Mouse (Mus musculus) erythroblast, embryonic 14.5 days (primary cell): ENCODE data around the gene Cdc20b. TPM values are rescaled to one million over a fixed set of nuclear protein-coding genes. Genes with fewer than 3 reads are reported as not detected.

Experiments used
- H3K27me3 ChIP-seq: 2 replicates; pipeline ENCODE4 v1.6.1; 2012; ENCODE audit warnings: inconsistent platforms; ENCODE audit not compliant: control insufficient read depth
- H3K36me3 ChIP-seq: 2 replicates; pipeline ENCODE4 v1.6.1; 2012; ENCODE audit warnings: mild to moderate bottlenecking, inconsistent platforms; ENCODE audit not compliant: control insufficient read depth
- H3K4me1 ChIP-seq: 2 replicates; pipeline ENCODE4 v1.6.1; 2012; ENCODE audit warnings: inconsistent platforms; ENCODE audit not compliant: control insufficient read depth
- H3K4me3 ChIP-seq: replicated peaks from 2 replicates; pipeline ENCODE3; 2012; ENCODE audit warnings: moderate library complexity, mild to moderate bottlenecking, inconsistent platforms
- H3K9me3 ChIP-seq: 2 replicates; pipeline ENCODE4 v1.6.1; 2012; ENCODE audit warnings: low read length, inconsistent platforms, mixed read lengths; ENCODE audit not compliant: control insufficient read depth
- GATA1 ChIP-seq: IDR thresholded peaks from 2 replicates; pipeline ENCODE4 v1.6.1; 2012; ENCODE audit warnings: low read length, inconsistent platforms, mixed read lengths
- TAL1 ChIP-seq: IDR thresholded peaks from 3 replicates; pipeline ENCODE4 v1.6.1; 2012; ENCODE audit warnings: low read length, inconsistent platforms, mixed read lengths
- polyA plus RNA-seq: library from polyadenylated mRNA; stranded (reverse); fragments of >175 nt; gene quantifications from 2 replicates; pipeline ENCODE4 v1.2.3, GENCODE M21; 2012

Cdc20b gene
- polyA plus RNA-seq, 1 experiment, result not detected

DNA sequence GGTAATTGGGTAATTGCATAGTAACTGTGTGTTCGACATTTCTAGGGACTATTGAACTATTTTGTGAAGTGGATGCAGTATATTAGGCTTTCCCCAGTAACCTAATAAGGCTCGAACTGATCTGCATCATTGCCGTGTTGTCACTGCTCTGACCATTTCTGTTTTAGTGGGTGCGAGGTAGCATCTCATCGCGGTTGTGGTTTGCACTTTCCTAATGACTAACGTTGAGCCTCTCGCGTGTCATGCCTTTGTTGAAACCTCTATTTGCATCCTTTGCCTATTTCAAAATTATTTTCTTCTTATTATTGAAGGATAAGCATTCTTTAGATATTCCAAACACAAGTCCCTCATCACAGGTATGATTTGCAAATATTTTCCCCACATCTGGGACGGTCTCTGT is 69.8 kb downstream of the Cdc20b start:
- Histone ChIP-seq H3K4me3 (no peak overlapping the region), H3K4me1 (no peaks in the 10 kb centered on the region), H3K36me3 (no peaks in the 10 kb centered on the region), H3K9me3 (no peaks in the 10 kb centered on the region), H3K27me3 (no peaks in the 10 kb centered on the region)
- TF ChIP-seq GATA1 (no peak), TAL1 (no peak)

DNA sequence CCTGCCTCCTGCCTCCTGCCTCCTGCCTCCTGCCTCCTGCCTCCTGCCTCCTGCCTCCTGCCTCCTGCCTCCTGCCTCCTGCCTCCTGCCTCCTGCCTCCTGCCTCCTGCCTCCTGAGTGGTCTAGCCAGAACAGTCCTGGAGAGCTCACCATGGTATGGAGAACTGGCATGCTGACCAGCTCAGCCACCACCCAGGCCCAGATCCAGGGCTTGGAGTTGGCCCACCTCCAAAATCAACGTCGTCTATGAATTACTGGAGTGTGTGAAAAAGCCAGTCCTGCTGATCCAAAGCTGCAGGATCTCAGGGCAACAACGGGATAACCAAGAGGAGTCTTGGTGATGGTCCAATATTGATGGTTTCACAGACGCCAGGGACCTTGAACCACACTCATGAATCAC is 84.1 kb downstream of the Cdc20b start:
- Histone ChIP-seq H3K4me3 (no peak overlapping the region), H3K36me3 (no peaks in the 10 kb centered on the region), H3K9me3 (no peaks in the 10 kb centered on the region), H3K27me3 (no peaks in the 10 kb centered on the region), H3K4me1 (no peaks in the 10 kb centered on the region)
- TF ChIP-seq GATA1 (no peak), TAL1 (no peak)

DNA sequence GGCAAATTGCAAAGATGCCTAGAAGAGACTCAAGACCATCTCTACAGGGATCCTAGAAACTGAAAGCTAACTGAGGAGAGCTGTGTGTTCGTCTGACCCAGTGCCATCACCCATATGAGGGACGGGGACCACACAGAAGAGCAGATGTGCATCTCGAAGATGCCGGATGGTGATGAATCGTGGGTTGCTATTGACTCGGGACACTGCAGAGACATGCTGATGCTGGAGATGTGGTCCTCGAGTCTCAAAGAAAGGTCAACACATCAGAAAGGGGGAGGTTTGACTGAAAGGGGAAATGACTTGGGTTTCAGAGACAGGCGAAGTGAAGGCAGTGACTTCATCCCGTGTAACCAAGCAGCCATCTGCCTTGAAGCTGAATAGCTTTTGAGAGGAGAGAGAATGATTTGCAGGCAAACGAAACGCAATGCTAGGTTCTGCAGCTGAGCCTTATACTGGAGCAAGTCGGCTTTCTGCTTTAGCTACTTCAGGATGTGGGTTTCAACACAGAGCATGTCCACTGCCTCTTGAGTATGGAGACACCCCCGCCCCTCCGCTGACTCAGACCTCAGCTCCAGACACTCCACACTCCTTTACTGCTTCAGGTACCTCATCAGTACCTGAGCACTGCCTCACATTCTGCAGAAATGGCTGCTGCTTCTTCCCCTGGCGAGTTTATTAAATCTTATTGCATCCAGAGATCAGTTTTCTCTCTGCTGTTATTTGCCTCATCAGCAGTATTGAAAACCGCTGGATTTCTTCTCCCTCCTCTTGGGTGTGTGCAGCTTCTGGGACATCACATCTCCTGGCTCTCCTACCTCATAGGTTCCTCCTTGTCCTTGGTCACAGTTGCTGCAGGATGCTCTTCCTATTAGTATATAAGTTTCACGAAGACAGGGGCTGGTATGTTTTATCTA is 85.7 kb downstream of the Cdc20b start:
- Histone ChIP-seq H3K4me1 (no peaks in the 10 kb centered on the region), H3K9me3 (no peaks in the 10 kb centered on the region), H3K27me3 (no peaks in the 10 kb centered on the region), H3K36me3 (no peaks in the 10 kb centered on the region), H3K4me3 (no peak overlapping the region)
- TF ChIP-seq TAL1 (no peak), GATA1 (no peak)

DNA sequence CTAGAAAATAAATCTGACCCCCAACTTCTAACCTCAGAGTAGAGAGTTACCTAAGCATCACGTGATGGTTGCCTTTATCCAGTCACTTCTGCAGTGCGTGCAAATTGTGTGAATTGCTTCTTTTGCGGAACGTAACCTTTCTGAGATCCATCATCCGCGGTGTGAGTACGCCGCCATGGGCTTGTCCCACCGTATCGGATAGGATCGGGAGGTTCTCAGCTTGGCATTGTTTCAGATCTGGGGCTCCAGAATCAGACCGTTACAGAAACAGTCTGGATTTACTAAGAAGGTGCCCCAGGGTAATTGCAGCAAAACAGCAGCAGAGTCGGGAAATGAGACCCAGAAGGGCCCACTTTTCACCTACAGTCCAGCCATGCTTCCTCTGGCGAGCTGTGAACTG is 86.4 kb downstream of the Cdc20b start:
- Histone ChIP-seq H3K4me1 (no peaks in the 10 kb centered on the region), H3K27me3 (no peaks in the 10 kb centered on the region), H3K9me3 (no peaks in the 10 kb centered on the region), H3K4me3 (no peak overlapping the region), H3K36me3 (no peaks in the 10 kb centered on the region)
- no peak for TF ChIP-seq TAL1
- no peak for TF ChIP-seq GATA1

DNA sequence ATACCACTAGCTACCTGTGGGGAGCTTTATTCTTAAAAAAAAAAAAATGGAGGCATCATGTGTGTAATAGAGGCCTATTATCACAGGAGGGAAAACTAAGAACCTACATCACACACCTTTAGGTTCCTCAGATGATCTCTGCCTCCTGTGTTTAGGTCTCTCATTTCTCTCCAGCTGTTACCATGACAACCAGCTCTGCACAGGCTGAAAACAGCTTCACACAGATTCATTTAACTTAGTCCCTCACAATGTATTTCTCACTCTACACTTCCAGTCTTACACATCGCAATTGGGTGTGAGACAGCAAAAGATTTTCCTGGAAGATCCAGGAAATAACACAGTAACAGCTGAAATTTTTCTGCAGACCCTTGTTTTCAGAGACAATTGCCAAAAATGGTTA is 95.1 kb downstream of the Cdc20b start:
- Histone ChIP-seq H3K27me3 (no peaks in the 10 kb centered on the region), H3K36me3 (no peaks in the 10 kb centered on the region), H3K4me1 (no peaks in the 10 kb centered on the region), H3K4me3 (no peak overlapping the region), H3K9me3 (no peaks in the 10 kb centered on the region)
- TF ChIP-seq GATA1 (no peak), TAL1 (no peak)

DNA sequence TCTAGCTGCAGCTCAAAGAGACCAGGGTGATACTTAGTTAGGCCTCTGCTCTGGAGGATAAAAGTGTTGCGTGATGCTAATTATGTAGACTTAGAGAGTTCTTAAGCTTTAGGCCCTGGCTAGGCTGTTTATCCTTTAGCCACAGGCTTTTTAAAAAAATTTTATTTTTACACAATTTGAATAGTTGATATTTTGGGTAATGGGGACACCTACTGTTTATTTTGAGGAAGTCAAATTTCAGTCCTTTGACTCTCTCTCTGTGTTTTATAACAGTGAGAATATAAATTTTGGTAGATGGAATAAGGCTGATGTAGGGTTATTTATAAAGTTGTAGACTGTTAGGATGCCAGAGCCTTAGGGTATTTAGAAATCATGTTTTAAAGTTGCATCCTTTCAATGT is 104.7 kb downstream of the Cdc20b start:
- Histone ChIP-seq H3K9me3 (no peaks in the 10 kb centered on the region), H3K27me3 (no peaks in the 10 kb centered on the region), H3K4me3 (no peak overlapping the region), H3K4me1 (no peaks in the 10 kb centered on the region), H3K36me3 (no peaks in the 10 kb centered on the region)
- TF ChIP-seq TAL1, result no peak
- no peak for TF ChIP-seq GATA1

Other genes starting within 250 kb of the Cdc20b start
- gene Plpp1, start 234.3 kb upstream of the Cdc20b start, polyA plus RNA-seq, result 5.1 and 5.2 TPM in 2 replicates
- gene Mtrex, start 107.7 kb upstream of the Cdc20b start, polyA plus RNA-seq, result 0.34 TPM in 2 replicates
- gene Dhx29, start 107.7 kb upstream of the Cdc20b start, polyA plus RNA-seq, result 0.14 and 0.17 TPM in 2 replicates
- gene Ccno, start 47.3 kb upstream of the Cdc20b start, polyA plus RNA-seq, result not detected in 2 replicates
- gene Mcidas, start 41.3 kb upstream of the Cdc20b start, polyA plus RNA-seq, result not detected in 2 replicates
- gene Gpx8, start 11.3 kb downstream of the Cdc20b start, polyA plus RNA-seq, result not detected in 2 replicates
- not detected in 2 replicates for gene Gzma, start 65.9 kb downstream of the Cdc20b start, polyA plus RNA-seq
- gene Esm1, start 174.5 kb downstream of the Cdc20b start, polyA plus RNA-seq, result 0.02 TPM in 1 of 2 replicates, not detected in the other
- gene Gzmk, start 190.8 kb downstream of the Cdc20b start, polyA plus RNA-seq, result not detected in 2 replicates